Mouse (Mus musculus) kidney, postnatal 10 days (tissue): Measurements from ENCODE around the gene Gm38392.
A peak's percentile ranks its signal among the peaks of the same experiment; 100 is the strongest.

Source experiments
- DNase-seq: peaks from one replicate; pipeline ENCODE4 v3.0.0; 2021; ENCODE audit warnings: mixed read lengths

Gm38392 gene

DNA sequence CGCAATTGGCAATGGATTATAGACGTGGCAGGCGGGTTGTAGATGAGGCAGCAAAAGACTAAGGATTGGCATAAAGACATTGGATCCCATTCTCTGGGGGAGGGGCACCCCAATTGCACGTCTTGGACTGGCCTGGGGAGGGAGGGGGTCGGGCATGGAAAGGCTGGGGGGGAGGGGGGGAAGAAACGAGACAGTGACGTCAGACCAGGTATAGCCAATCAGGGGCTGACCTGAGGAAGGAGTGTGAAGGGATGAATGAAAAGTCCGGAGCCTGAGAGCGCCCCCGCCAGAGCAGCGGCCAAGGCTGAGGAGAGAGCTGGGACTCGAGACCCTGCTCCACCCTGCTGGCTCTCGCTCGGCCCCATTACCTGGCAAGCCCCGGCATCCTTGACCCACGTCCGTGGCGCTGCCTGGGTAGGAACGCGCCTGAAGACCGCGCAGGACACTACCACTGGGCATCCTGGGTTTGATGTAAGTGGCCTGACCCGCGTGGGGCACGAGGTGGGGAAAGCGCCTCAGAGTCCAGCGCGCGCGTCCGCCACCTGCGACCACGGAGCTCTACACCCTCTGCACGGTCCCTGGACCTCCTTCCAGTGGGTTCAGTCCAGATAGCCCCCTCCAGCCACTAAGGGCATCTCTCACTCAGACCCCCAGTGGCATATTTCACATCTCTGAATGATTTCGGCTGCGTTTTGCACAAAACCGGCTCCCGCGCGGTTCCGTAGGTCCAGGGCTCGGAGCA, 72.6 kb downstream of the Gm38392 start:
- no peak for DNase-seq

DNA sequence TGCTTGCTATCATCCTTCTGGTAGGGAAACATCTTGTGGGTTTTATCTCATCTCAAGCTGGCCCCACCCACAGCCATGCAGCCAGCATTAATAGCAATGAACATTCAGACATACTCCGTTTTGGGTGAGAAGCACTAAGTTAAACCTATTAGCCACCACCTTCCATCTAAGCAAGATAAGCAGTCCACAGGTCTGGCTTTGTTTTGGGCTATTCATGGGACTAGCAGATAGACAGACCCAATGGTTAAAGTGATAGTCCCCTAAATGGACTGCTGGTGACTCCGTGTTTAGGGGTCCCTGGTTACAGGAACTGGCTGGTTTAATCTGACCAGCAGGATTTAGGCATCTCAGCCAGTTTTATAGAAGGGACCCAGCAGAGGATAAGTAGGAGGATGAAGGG, 74.0 kb downstream of the Gm38392 start:
- DNase-seq, result no peak

DNA sequence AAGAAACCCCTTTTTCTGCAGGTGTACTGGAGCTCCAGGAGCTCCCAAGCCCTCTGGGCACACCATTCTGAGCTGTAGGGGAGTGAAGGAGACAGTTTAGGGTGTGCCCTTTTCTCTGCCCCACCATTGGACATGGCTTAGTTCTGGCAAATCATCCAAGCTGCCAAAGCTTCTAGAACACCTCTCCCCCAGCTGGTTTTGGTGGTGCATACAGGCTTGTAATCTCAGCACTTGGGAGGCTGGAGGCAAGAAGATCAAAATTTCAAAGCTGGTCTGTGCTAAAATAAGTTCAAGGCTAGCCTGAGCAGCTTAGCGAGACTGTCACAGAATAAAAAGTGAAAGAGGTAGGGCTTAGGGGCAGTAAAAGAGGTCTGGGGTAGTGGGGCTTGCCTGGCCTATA, 74.7 kb downstream of the Gm38392 start:
- no peak for DNase-seq

DNA sequence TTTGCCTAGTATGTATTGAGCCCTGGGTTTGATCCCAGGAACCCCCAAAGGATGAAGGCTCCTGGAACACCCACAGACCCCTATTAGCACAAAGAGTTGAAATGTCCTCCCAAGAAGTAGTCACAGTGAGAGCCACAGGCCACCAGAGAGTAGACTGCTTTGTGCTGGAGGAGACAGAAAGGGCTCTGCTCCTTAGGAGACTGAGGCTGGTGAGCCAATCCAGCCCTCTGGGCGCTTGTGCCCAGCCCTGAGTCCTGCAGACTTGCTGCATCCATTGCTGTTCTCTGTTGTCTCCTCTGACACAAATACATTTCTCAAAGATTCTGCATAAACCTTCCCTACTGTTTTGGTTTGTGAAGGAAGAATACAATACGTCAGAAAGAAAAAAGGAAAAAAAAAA, 76.1 kb downstream of the Gm38392 start:
- DNase-seq, result no peak

DNA sequence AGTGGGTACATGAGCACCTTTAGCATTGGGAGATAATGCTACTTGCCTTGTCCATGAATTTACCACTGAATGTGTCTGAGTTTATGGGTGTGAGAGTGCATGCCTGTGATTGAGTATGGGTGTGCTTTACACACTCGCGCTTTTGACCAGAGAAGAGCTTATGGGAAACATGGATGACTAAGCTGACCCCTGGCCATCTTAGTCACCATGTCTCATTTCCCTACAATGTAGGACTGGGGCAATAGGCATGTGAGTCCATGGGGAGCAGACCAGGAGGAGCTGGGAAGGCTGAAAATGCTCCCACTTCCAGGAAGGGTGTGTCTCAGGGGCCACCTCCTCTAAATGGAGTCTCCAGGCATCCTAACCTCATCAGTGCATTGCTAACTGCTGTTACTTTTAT, 76.9 kb downstream of the Gm38392 start:
- DNase-seq, result no peak

DNA sequence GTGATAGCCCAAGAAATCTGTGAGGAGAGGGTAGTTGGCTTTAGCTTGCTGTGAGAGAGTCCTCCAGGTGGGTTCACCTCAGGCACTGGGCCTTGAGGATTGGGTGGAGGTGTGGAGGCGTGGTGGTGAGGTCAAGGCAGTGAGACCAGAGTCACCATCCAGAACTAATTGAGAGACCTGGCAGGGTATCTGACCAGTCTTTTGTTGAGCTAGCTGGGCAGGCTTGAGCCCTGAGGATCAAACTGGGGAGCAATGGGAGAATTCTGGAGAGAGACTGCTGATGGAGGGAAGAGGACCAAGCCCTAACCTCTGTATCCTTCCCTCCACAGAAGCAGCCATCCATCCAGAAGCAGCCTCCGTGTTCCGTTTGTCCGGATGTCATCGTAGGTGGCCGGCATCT, 77.7 kb downstream of the Gm38392 start:
- DNase-seq, result no peak

DNA sequence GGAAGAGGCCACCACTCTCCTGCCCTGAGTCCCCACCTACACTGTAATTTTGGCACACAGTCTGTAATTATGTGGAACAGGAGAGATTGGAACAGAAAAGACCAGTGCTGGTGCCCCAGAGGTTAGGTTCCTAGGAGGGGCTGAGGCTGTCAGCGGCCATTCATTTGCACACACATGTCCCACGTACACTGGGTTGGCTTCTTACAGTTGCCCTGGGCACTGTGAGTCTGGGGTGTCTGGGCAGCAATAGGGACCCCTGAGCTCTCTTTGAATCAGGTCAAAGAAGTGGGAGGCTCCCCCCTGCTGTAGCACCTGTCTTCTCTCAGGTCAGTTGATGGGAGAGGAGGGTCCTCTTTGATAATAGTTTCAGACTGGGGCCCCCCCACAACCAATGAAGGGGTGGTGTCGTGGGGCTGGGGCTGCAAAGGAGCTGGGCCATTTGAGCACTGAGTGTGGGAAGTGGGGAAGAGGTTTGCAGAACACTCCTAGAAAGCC, 78.7 kb downstream of the Gm38392 start:
- DNase-seq, result no peak

DNA sequence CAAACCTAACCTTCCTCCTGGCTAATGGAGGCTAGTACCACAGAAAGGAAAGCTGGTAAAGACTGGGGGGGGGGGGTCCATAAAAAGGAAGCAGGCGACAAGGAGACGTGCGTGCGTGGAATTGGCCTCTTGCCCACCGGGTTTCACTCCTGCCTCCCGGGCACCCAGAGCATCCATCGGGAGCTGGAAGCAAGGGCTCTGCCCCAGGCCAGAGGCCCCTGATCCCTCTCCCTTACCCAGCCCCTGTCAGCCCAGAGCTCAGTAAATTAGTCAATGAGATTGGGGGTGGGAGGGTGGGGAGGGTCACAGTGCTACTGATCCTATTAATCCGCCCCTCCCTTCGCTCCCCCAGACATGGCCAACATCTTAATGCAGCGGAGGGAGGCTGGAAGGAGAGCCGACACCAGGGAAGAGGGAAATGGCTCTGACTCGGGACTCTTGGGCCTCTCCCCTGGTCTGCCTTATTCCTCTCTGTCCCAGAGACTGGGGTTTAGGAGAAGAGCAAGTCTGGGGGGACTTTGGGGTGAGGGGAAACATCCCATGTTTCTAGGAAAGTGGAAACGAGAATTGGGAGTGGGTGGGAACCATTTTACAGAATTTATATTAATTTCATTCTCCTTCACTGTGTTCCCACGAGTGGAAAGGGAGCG, 79.4 kb downstream of the Gm38392 start:
- no peak for DNase-seq

DNA sequence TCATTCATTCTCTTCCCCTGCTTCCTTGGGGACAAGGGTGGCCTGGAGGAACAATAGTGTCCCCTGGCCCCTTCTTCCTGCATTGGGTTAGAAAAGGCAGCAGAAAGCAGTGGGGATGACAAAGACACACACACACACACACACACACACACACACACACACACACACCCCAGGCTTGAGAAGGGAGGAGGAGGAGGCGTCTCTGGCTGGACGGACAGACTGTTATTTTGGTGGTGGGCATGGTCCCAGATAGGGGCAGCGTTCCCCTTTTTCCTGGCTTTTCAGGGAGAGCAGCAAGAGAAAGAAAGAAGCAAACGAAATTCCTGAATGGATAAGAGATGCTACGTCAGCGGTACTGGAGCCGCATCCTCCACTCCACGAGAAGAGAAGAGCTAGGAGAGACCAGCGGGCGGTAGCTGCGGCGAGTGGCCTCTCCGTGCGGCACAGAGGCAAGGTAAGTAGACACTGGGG, 80.1 kb downstream of the Gm38392 start:
- no peak for DNase-seq

DNA sequence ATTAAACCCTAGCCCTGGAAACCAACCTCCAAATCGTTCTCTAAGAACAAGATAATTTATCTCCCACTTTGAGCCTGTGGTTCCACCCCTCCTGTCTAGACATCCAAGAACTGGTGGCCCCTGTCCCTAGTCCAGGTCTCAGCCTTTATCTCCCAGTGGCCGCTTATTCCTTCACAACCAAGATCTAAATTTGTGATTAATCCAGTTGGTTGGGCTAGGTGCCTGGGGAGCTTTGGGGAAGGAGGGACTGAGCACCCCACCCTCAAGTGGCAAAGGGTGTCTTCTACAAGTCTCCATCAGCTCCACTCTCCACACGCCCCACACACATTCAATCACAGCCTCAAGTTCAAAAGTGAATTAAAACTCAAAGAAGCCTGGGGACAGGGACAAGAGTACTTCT, 80.5 kb downstream of the Gm38392 start:
- no peak for DNase-seq

DNA sequence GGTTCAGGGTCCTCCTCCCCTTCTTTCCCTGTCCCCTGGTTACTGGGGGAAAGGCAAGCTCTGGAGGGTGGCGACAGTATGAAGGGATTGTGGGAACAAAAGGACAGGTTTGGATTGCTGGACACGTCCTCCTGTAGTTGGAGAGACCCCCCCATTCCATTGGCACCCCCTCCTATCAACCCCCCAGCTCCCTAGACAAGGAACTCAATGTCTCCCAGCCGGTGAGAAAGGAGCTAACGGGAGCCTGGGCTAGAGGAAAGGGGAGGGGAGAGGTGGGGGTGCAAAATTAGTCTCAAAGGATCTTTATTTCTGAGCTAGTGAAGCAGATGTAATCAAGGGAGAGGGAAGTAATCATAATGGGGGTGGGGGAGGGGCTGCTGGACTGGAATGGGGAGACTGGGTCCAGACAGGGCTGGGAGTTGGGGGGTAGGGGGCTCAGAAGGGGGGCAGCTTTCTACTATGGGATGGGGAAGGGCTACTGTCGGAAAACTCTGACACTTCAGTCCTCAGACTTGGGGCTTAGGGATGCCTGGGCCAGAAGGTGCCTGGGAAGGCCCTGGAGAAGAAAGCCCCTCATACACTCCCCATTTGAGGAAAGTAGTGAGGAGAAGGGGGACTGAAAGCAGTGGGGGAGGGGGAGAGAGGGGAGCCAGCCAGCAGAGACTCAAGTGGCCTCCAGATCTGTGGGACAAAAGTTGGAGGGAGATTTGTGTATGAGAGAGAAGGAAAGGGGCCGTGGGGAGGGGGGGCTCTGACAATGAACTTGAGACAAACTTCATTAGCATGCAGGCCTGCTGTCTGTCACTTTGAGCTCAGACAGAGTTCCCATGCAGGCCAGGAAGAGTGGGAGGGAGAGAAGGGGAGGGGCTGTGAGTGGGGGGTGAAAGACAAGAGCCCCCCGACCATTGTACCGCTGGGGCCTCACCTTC, 81.2 kb downstream of the Gm38392 start:
- DNase-seq, result no peak

DNA sequence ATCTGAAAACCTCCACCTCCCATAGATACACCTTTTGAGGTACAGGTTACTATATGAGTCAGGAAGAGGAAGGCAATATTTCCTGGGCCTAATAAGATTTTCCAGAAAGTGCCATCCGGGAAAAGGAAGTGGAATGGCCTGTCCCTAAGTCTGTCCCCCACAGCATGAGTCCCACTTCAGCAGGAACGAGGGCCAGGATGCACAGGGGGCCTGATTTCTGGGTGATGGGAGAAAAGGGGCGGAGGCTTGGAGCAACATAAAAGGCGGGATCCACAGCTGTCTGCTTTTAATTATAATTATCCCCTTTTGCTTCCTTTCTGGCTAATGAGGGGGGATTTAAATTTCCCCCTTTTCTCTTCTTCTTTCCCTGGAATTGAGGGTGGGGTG, 81.8 kb downstream of the Gm38392 start:
- DNase-seq, result no peak

DNA sequence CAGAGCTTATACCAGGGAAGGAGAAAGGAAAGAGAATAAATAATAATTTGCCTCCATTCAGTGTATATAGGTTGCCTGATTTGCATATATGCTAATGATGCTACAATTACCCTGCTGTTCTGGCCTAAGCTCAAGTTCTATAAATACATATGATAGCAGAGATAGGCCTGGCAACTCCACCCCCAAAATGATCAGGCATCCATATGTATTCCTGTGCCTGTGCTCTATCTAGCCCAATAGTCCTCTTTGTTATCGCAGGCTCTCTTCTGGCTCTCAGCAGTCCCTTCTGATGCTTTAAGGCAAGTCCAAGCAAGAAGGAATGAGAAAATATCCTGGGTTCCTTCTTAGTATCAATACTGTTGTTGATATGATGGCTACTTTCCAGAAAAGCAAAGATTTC, 82.3 kb downstream of the Gm38392 start:
- DNase-seq, result no peak

DNA sequence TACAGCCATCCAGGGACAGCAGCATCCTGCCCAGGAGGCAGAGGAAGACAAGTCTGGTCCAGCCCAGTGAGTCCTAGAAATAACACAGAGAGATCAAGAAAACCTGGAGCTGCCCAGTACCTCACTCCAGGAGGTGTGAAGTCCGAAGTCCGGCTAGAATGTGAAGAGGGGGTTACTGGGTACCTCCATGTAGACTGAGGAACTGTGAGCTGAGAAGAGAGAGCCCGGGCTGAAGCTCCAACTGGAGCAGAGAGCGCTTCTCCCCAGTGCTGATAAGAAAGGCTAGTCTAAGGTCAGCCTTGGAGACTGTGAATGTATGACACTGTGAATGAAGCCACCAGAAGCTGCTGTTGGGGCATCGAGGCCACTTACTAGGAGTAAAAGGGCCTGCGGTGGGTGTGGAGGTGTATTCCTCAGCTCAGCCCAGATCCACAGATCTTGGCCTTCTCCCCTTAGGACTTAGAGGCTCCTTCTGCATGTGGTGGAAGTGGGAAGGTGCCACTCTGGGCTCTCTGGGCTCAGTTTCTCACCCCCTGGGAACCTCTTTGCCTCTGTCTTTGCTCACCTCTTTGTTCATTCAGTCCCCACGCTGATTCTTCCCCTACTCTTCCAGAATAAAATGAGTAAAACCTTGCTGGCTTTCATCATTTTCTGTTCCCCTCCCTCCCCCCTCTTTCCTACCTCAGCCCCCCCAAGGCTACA, 82.9 kb downstream of the Gm38392 start:
- no peak for DNase-seq

DNA sequence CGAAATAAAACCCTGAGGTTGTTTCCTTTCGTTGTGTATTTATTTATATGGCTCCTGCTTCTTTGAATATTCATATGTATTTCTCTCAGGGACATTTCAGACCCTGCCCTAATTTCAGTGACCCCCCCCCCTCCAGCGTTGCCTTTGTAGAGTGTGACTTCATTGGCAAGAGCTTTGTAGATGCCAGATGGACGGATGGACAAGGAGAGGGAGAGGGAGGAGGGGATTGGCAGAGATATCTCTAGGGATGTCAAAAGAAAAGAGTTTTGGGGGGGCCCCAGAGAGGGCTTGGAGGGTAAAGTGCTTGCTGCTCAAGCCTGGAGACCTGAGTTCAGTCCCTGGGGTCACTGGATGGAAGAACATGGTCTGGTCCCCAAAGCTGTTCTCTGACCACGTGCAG, 83.6 kb downstream of the Gm38392 start:
- DNase-seq, result no peak

DNA sequence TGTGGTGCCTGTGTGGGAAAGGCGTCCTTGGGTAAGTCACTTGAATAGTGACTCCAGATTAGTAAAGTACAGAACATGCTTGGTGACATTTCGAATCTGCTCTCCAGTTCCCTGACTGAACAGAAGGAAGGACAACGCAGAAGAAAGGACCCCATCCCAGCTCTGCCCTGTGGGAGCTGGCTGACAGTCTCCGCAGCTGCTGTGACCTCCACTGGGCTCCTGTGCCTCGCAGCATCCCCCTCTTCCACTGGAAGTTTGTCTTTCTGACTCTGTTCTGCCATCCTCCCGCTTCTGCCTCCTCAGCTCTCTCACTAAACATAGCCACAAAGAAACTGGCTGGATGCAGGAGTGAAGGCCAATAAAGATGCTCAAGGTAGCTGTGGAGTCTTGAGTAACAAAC, 84.0 kb downstream of the Gm38392 start:
- no peak for DNase-seq

DNA sequence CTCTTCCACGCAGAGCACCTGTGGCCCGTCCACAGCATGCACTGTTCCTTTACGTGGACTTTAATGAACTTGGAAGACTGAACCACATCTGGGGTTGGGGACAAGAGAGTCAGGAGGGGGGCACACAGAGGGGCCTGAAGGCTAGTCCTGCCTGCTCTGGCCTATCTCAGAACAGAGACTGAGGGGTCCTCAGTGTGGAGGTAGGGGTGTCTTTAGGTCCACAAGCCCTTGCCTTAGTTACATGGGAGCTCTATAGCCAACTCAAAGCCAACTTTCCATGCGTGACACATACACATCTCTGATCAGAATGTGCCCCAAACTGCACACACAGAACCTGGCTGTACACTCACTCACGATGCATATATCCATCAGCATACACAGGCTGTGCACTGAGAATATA, 85.4 kb downstream of the Gm38392 start:
- no peak for DNase-seq

DNA sequence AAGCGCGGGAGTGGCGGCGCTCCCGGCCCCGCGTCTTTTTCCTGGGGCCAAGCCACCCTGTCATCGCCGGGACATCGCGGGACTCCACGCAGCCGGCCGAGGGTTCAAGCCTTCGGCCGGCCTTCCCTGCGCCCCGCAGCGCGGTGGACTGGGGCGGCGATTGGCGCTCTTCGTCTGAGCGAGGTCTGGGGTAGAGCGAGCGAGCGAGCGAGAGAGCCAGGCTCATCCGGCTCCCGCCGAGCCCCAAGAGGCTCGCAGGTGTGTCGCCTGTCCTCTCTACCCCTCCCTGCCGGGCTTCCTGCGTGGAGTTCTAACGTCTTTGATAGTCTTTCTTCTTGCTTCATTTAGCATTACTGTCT, 86.1 kb downstream of the Gm38392 start:
- DNase-seq, result no peak

DNA sequence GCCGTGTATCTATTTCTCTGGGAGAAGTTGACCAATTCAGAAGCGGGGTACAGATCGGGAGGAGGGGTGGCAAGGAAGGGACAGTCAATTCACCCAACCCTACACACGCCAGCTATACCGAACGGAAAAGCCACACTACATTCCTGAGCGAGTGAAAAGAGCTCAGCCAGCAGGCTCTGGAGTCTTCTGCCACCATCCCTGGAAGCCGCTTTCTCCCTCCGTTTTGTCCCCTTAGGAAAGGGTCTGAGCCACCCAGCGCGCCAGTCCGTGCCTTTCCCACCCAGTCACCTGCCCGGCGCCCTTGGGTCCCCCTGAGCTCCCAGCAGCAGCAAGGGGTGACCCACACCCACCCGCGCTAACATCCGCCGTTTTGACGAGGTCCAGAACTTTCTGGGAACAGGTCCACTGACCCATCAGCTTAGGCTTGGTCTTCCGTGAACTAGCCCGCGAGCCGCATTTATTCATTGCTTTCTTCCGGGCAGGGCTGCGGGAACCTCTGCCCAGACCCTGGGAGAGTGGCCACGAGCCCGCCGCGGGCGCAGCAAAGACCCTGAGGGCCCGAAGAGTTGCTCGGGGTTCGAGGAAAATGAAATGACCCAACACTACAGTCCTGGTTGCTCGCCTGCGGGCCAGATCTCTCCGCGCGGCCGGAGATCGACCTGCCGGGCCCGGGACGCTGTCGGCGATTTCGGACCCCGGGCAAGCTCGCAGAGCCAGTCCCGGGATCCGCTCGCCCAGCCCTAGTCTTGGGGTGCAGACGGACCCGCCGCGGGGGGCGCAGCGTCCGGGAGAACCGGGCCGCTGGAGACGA, 86.6 kb downstream of the Gm38392 start:
- peak; percentile 20 for DNase-seq

DNA sequence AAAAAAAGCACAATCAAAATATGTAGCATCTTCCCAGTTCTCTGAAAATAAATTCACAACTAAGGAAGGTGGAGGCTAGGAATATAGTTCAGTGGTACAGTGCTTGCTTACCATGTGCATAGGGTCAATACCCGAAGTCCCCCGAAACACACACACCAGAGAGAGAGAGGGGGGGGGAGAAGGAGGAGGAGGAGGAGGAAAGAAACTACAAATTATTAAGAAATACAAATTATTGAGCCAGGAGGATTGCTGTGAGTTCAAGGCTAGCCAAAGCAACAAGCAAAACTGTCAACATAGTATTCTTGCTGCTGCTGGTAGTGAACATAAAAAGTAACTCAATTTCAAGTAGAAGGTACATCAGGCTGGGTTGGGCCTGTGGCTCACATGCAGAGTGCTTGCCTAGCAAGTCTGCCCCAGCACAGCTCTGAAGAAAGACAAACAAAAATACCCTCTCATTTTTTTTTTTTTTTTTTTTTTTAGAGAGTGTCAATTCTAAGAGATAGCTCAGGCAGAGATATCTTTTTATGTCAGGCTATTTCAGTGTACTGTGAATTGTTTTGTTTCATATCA, 87.4 kb downstream of the Gm38392 start:
- DNase-seq, result no peak

DNA sequence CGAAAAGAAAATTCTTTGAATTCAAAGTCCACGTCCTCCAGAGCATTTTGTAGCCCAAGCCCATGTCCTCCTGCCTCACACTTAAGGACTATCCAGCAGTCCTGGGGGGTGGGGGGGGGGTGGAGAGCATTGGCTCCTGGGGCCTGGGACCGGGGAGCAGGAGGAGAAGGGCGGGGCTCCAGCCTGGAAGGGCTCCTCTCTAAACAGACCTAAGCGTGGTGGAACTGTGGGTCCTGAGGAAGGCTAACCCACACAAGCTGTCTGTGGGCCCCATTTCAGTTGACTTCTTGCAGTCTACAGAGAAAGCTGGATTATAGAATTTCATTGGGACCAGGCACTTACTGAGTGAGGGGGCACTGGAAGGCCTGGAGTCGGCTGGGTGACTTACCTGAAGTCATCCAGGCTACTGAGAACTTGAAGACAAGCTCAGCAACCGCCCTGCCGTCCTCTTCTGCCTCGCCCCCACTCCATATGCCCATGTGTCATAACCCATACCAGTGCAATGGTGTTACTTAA, 88.4 kb downstream of the Gm38392 start:
- no peak for DNase-seq
